Mouse (Mus musculus) kidney, postnatal 0 days (tissue): ENCODE measurements around the gene Rere. TPM values are rescaled to one million over a fixed set of nuclear protein-coding genes. Genes with fewer than 3 reads are reported as not detected.
A peak's percentile ranks its signal among the peaks of the same experiment; 100 is the strongest.

Source experiments
- ATAC-seq: fragments of 200-750 bp; cut with Nextera tagmentation; replicated peaks from 2 replicates; pipeline ENCODE4 v1.8.0; 2017; ENCODE audit warnings: low read depth, moderate number of reproducible peaks, moderate TSS enrichment, moderate library complexity; ENCODE audit not compliant: low FRiP score
- DNase-seq: peaks from one replicate; pipeline ENCODE4 v3.0.0-alpha.2; 2016; ENCODE audit warnings: low spot score
- H3K27ac ChIP-seq: fragments of 300-500 bp; sonication (generic); 2 replicates; pipeline ENCODE4 v1.5.1; 2014; ENCODE audit warnings: mild to moderate bottlenecking
- H3K27me3 ChIP-seq: fragments of 300-500 bp; sonication (generic); 2 replicates; pipeline ENCODE4 v1.6.1; 2014; ENCODE audit warnings: low read length, mixed read lengths; ENCODE audit not compliant: insufficient read depth
- H3K36me3 ChIP-seq: fragments of 300-500 bp; sonication (generic); 2 replicates; pipeline ENCODE4 v1.6.1; 2014; ENCODE audit warnings: low read length, mixed read lengths; ENCODE audit not compliant: insufficient read depth
- H3K4me1 ChIP-seq: fragments of 300-500 bp; sonication (generic); replicated peaks from 2 replicates; pipeline ENCODE4 v1.6.1; 2014; ENCODE audit warnings: antibody characterized with exemption, low read length, mixed read lengths; ENCODE audit not compliant: insufficient read depth
- H3K4me2 ChIP-seq: fragments of 300-500 bp; sonication (generic); 2 replicates; pipeline ENCODE4 v1.6.1; 2014; ENCODE audit warnings: mild to moderate bottlenecking, low read length, moderate library complexity, mixed read lengths
- H3K4me3 ChIP-seq: fragments of 300-500 bp; sonication (generic); replicated peaks from 2 replicates; pipeline ENCODE4 v1.5.1; 2014; ENCODE audit warnings: low read depth, low read length
- H3K9ac ChIP-seq: fragments of 300-500 bp; sonication (generic); 2 replicates; pipeline ENCODE4 v1.6.1; 2014; ENCODE audit warnings: low read depth, low read length
- H3K9me3 ChIP-seq: fragments of 300-500 bp; sonication (generic); replicated peaks from 2 replicates; pipeline ENCODE4 v1.6.1; 2016; ENCODE audit warnings: low read length, inconsistent platforms, mixed read lengths
- CTCF ChIP-seq: IDR thresholded peaks from 2 replicates; pipeline ENCODE4 v1.5.1; 2016; ENCODE audit warnings: antibody characterized with exemption, low read depth, mild to moderate bottlenecking, moderate library complexity
- WGBS: fragments of 180-500 bp; shearing (Covaris S2); extraction: QIAGEN DNeasy Blood & Tissue Kit; methylation state at CpG from one replicate; pipeline ENCODE4 v1.1.7; 2014; 5-methylcytosine and 5-hydroxymethylcytosine counted together
- polyA plus RNA-seq: library from polyadenylated mRNA; unstranded; fragments of >200 nt; fragmentation: Nextera tagmentation; extraction: Ambion mirVana; gene quantifications from 2 replicates; pipeline ENCODE4 v1.2.1, GENCODE M21; 2015

Gene Rere
- polyA plus RNA-seq, 1 experiment from 2014 or later = 29.8 TPM

DNA sequence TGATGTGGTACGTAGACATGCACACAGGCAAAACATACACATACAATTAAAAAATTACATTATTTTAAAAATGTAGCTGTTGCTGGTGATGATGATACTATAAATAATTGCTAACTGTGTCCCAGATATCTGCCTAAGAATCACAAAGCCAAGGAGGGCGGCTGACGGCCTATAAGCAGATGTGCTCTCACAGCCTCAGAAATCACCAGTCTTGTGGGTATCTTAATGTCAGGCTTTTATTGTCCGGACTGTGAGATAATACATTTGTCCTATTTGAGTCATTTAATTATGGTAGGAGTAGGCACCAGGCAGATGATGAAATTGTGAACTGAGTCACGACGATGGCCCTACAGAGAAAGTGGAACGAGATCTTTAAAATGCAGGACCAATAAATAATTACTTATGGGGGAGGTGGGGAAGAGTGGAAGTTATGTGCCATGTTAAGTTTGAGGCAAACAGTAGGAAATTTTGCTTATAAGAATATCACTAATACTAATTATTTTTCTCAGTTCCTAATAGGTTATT, 72.0 kb downstream of the Rere start:
- DNase-seq (no peak), ATAC-seq (no peak)
- Histone ChIP-seq H3K9me3 (no peaks in the 10 kb centered on the region), H3K4me3 (no peak overlapping the region), H3K36me3 (no peaks in the 10 kb centered on the region), H3K9ac (no peak overlapping the region), H3K27me3 (no peaks in the 10 kb centered on the region), H3K4me1 (no peaks in the 10 kb centered on the region), H3K4me2 (no peak overlapping the region), H3K27ac (no peak overlapping the region)
- no peak for TF ChIP-seq CTCF
- WGBS = 80% methylated on average over 7 of the region's 7 CpGs

DNA sequence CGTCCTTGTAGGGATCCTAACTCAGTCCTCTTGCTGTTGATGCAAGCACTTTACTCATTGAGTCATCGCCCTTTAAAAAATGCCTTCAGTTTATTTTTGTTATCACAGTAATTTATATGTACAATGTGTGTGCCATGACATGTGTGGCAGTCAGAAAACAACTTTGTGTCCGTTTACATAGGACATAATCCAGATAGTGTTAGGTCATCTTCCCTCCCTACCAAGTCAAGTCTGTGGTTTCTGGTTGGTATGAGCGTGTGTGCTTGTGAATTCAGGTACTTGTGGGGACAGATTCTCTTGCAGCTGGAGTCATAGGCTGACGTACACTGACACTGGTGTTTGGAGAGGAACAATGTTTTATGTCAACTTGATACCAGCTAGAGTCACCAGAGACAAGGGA, 74.4 kb downstream of the Rere start:
- Histone ChIP-seq H3K27ac (no peak overlapping the region), H3K4me3 (no peak overlapping the region), H3K27me3 (no peaks in the 10 kb centered on the region), H3K4me2 (no peak overlapping the region), H3K4me1 (no peaks in the 10 kb centered on the region), H3K9ac (no peak overlapping the region), H3K36me3 (no peaks in the 10 kb centered on the region), H3K9me3 (no peaks in the 10 kb centered on the region)
- no peak for TF ChIP-seq CTCF
- DNase-seq (no peak), ATAC-seq (no peak)
- 79% methylated on average over 5 of the region's 5 CpGs for WGBS

DNA sequence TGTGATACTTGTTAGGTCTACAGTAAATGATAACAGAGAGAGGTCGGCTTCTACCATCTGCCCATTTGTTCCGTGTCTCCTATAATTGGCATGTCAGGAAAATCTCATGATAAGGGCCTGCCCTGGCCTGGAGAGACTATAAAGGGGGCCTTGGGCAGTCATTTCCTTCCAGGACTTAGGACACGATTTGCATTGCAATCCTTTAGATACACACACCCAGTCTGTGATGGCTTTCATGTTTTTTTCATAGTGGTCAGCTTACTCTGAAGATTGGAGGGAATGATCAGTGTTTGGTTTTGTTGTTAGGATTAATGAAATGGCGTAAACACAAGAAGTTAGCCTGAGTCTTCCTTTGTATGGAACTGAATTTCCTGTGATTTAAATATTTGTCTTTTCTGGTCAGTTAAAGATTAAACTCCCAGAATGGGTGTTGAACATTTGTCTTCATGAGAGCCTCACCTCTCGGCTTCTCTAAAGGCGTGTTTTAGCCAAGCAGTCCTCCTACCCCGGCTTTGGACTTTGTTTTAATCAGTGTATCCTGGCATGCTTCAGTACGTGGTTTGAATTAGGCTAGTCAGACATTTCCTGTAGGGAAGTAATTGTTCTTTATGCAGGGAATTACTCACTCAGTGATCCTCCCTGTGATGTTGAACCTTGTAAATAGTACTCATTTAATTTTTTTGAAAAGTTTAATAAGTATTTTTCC, 80.7 kb downstream of the Rere start:
- H3K27me3 ChIP-seq = no peaks in the 10 kb centered on the region
- H3K4me3 ChIP-seq = no peak overlapping the region
- H3K4me2 ChIP-seq = peak overlapping the region; percentile 32; the same call in 1 of the 2 replicates
- DNase-seq = peak; percentile 59
- H3K4me1 ChIP-seq = peaks cover 13% of the 10 kb centered on the region; the same call in 1 of the 2 replicates
- ATAC-seq = no peak; the same call in 1 of the 2 replicates
- no peak overlapping the region for H3K9ac ChIP-seq
- no peaks in the 10 kb centered on the region for H3K36me3 ChIP-seq
- 20% methylated on average over 8 of the region's 8 CpGs for WGBS
- no peak for TF ChIP-seq CTCF
- no peaks in the 10 kb centered on the region for H3K9me3 ChIP-seq
- peak overlapping the region; percentile 57 for H3K27ac ChIP-seq

DNA sequence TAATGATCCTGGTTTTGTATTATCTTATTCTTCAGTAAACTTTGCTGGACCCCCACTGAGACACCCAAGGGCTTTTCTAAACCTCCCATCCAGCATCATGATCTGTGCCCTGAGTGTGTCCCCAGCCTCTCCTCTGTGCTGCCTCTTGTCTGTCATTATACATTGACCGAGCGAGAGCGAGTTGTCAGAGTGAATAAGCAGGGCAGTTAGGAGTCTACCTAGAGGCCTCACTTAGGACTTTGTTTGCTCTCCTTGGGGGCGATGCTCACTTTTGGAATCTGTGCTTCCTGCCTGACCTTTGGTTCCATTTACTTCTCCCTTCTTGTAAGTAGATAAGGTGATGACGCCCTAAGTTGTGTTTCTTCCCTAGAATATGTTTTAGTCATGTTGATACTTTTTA, 81.4 kb downstream of the Rere start:
- DNase-seq = no peak
- H3K27ac ChIP-seq = peak overlapping the region; percentile 57; the same call in 1 of the 2 replicates

DNA sequence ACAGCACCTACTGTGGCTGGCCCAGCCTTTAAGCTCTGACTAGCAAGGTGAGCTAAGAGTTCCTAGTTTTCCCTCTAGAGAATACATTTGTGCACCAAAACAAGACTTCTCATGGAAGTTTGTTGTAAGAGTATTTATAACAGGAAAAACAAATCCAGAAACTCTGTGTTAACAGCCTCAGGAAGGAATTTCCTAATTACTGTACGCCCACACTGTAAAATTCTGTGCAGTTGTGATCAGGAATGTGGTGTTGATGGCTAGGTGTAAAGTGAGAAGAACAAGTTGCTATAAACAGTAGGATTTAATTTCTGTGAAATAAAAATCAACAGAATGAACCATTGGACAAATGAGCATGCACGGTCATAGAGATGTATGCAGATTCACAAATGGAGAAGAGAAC, 83.3 kb downstream of the Rere start:
- Histone ChIP-seq H3K9me3 (no peaks in the 10 kb centered on the region), H3K4me3 (no peak overlapping the region), H3K27me3 (no peaks in the 10 kb centered on the region), H3K4me2 (no peak overlapping the region), H3K36me3 (no peaks in the 10 kb centered on the region), H3K9ac (no peak overlapping the region), H3K4me1 (peaks cover 13% of the 10 kb centered on the region; the same call in 1 of the 2 replicates), H3K27ac (0 out of 2 replicates have a peak overlapping the region, but pooled peaks have one; percentile 54)
- ATAC-seq (no peak), DNase-seq (peak; percentile 66)
- TF ChIP-seq CTCF = no peak
- 54% methylated on average over 2 of the region's 2 CpGs for WGBS

More for the DNA sequence above, 81.4 kb downstream of the Rere start:
- H3K9me3 ChIP-seq = no peaks in the 10 kb centered on the region
- no peaks in the 10 kb centered on the region for H3K36me3 ChIP-seq
- 41% methylated on average over 5 of the region's 5 CpGs for WGBS
- no peak for TF ChIP-seq CTCF
- no peak overlapping the region for H3K4me2 ChIP-seq
- ATAC-seq = no peak
- H3K9ac ChIP-seq = no peak overlapping the region
- peaks cover 13% of the 10 kb centered on the region; the same call in 1 of the 2 replicates for H3K4me1 ChIP-seq
- no peak overlapping the region for H3K4me3 ChIP-seq
- H3K27me3 ChIP-seq = no peaks in the 10 kb centered on the region

DNA sequence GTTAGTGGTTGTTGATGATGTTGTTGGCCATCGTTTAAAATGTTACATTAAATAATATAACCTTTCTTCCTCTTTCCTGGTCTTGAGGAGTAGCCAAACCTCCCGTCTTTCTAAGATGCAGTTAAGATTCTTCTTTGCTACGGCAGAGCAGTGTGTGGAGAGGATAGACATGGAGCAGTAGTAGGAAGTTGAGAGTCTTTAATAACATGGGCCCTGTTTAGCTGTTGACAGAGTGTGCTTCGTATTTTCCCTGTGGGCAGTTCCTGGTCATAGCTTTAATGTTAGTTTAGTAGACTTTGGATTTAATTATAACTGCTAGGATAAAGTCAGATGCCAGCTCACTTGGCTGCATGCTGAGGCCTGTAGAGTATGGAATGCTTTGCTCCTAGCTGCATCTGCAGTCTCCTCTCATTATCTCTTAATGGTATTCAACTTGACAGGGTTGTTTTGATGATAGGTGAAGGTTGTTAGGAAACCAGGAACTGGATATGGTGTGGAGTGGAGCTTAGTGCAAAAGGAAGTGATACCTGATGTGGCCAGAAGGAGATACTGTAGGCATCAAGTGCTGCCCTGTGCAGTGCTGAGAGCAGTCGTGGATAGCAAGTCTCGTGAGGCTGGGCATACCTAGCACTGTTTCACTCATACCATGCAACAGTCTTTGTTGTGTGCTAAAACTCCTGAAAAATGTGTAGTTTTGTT, 85.2 kb downstream of the Rere start:
- WGBS = 57% methylated on average over 6 of the region's 6 CpGs

More for the DNA sequence above, 85.2 kb downstream of the Rere start:
- Histone ChIP-seq H3K4me2 (no peak overlapping the region), H3K9me3 (no peaks in the 10 kb centered on the region), H3K27ac (peak overlapping the region; percentile 37; the same call in 1 of the 2 replicates), H3K4me3 (no peak overlapping the region), H3K27me3 (no peaks in the 10 kb centered on the region), H3K4me1 (peaks cover 17% of the 10 kb centered on the region; the same call in 1 of the 2 replicates), H3K36me3 (no peaks in the 10 kb centered on the region), H3K9ac (no peak overlapping the region)
- DNase-seq (peak; percentile 63), ATAC-seq (peak; percentile 52; the same call in 1 of the 2 replicates)
- TF ChIP-seq CTCF = no peak
